Mouse (Mus musculus) CH12.LX (cell line): ENCODE data around the gene Cfap70.

Experiments used
- CTCF ChIP-seq, 2 experiments: IDR thresholded peaks in 1 of 2; conservative IDR thresholded peaks in 1 of 2; 2 replicates each; pipeline ENCODE4 v1.5.1; 2011 to 2012; ENCODE audit warnings: low read depth in 2 of 2, low read length in 2 of 2, improper control_type of control experiment in 1 of 2, inconsistent platforms in 1 of 2, mild to moderate bottlenecking in 1 of 2, moderate library complexity in 1 of 2
- EP300 ChIP-seq: IDR thresholded peaks from 2 replicates; pipeline ENCODE4 v1.6.1; 2011; ENCODE audit warnings: low read length, improper control_type of control experiment
- HCFC1 ChIP-seq: IDR thresholded peaks from 2 replicates; pipeline ENCODE4 v1.6.1; 2012; ENCODE audit warnings: low read depth, mild to moderate bottlenecking, inconsistent platforms, low read length, improper control_type of control experiment
- JUN ChIP-seq: IDR thresholded peaks from 2 replicates; pipeline ENCODE4 v1.6.1; 2011; ENCODE audit warnings: low read depth, mild to moderate bottlenecking, low read length, improper control_type of control experiment, moderate library complexity; ENCODE audit not compliant: insufficient read depth
- POLR2A ChIP-seq: IDR thresholded peaks from 2 replicates; pipeline ENCODE4 v1.6.1; 2011; ENCODE audit warnings: low read depth, mild to moderate bottlenecking, improper control_type of control experiment, low read length
- RAD21 ChIP-seq: IDR thresholded peaks from 2 replicates; pipeline ENCODE4 v1.6.1; 2011; ENCODE audit warnings: low read depth, mild to moderate bottlenecking, low read length, improper control_type of control experiment, moderate library complexity
- ZKSCAN1 ChIP-seq: IDR thresholded peaks from 2 replicates; pipeline ENCODE4 v1.6.1; 2012; ENCODE audit warnings: low read depth, inconsistent platforms, low read length, improper control_type of control experiment, borderline replicate concordance

GRCm38 (mm10) chr14:20347991-20348541 is 104.0 kb downstream of the Cfap70 start, which contains the start of the genes Ecd and Fam149b:
- TF ChIP-seq JUN (no peak), RAD21 (peak; percentile 60), EP300 (no peak), HCFC1 (peak; percentile 95), ZKSCAN1 (no peak), CTCF (conservative IDR thresholded peaks at IDR 0.05 in 1 of 2, IDR thresholded peaks at IDR 0.05 in 1 of 2; ENCODE audit: low read depth in 2 of 2, low read length in 2 of 2) (peak in 1 of 2 experiments; percentile 81; a peak in 2 of 4 replicates), POLR2A (peak; percentile 91)
